Mouse (Mus musculus): ENCODE data around the gene Spock1. TPM values are rescaled to one million over a fixed set of nuclear protein-coding genes. Genes with fewer than 3 reads are reported as not detected.

Spock1 gene
- polyA plus RNA-seq, 1 experiment from 2014 or later: 2.0 TPM

DNA sequence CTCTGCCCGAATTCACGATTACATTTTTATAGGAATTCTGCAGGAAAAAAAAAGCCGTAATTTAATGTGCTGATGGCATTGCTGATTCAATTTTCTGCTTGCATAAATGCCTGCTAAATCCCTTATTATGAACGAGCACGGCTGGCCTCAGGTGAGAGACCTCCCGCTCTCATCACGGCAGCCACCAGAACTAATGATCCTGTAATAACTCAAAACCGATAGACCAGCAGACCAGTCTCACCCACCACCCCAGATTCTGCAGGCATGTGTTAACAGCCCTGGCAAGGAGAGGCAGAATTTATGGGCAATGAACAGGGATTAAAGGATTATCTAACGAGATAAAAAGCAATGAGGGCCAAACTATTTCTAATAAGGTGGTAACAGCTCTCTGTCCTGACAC is 236.2 kb downstream of the Spock1 start:
- no peaks in the 10 kb centered on the region for H3K27me3 ChIP-seq
- H3K36me3 ChIP-seq: no peaks in the 10 kb centered on the region
- H3K9me3 ChIP-seq (replicated peaks): no peaks in the 10 kb centered on the region
- WGBS: 53% methylated on average over 9 of the region's 9 CpGs
- 0 out of 2 replicates have a peak, but pooled peaks cover 3% of the 10 kb centered on the region for H3K4me1 ChIP-seq
- H3K9ac ChIP-seq: no peak overlapping the region
- no peak overlapping the region for H3K27ac ChIP-seq
- no peak overlapping the region for H3K4me3 ChIP-seq (replicated peaks)
- no peak for ATAC-seq (replicated peaks; ENCODE audit: low FRiP score)
- H3K4me2 ChIP-seq: no peak overlapping the region

DNA sequence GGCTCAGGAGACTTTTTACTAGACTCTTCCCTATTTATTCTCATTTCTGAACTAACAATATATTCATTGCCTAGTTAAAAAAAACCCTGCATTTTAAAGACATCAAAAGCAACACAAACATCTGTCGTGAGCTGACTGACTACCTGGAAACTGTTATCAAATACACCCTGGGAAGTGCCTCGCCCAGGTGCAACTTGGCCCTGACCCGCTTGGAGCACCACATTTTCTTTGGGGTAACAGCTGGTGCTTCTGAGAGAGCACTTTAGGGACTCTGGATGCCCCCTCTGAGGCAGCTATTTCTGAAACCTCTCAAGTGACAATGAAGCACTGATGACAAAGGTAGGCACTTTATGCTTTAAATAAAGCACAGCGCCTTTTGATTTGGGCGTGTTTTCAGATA is 236.8 kb downstream of the Spock1 start:
- Histone ChIP-seq H3K4me2 (no peak overlapping the region), H3K27me3 (no peaks in the 10 kb centered on the region), H3K27ac (no peak overlapping the region), H3K9ac (no peak overlapping the region), H3K36me3 (no peaks in the 10 kb centered on the region), H3K4me1 (peaks cover 9% of the 10 kb centered on the region; the same call in 1 of the 2 replicates), H3K4me3 (replicated peaks) (no peak overlapping the region), H3K9me3 (replicated peaks) (no peaks in the 10 kb centered on the region)
- 79% methylated on average over 5 of the region's 5 CpGs for whole genome bisulfite sequencing
- no peak for ATAC-seq (replicated peaks; ENCODE audit: low FRiP score)

DNA sequence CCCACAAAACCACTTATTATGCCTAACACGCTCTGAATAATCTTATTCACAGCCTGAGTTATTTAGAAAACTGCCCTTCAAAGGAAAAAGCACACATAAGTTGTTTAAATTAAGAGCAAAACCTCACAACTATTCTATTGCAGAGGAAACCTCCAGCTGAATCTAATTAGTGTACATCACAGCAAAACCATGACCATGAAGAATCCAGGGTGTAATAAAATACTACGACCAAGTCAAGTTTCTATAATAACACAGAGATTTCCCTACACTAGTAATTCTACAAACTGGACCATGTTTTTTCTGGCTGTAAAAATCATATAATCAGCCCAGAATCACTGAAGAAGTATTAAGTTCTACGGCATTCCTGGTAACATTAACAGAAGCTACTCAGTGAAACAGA is 240.5 kb downstream of the Spock1 start:
- H3K9me3 ChIP-seq (replicated peaks): no peaks in the 10 kb centered on the region
- peaks cover 9% of the 10 kb centered on the region; the same call in 1 of the 2 replicates for H3K4me1 ChIP-seq
- H3K27ac ChIP-seq: no peak overlapping the region
- H3K27me3 ChIP-seq: no peaks in the 10 kb centered on the region
- H3K36me3 ChIP-seq: no peaks in the 10 kb centered on the region
- no peak overlapping the region for H3K4me2 ChIP-seq
- H3K4me3 ChIP-seq (replicated peaks): no peak overlapping the region
- no peak for ATAC-seq (replicated peaks; ENCODE audit: low FRiP score)
- no peak overlapping the region for H3K9ac ChIP-seq
- WGBS: 50% methylated on average over 3 of the region's 3 CpGs

DNA sequence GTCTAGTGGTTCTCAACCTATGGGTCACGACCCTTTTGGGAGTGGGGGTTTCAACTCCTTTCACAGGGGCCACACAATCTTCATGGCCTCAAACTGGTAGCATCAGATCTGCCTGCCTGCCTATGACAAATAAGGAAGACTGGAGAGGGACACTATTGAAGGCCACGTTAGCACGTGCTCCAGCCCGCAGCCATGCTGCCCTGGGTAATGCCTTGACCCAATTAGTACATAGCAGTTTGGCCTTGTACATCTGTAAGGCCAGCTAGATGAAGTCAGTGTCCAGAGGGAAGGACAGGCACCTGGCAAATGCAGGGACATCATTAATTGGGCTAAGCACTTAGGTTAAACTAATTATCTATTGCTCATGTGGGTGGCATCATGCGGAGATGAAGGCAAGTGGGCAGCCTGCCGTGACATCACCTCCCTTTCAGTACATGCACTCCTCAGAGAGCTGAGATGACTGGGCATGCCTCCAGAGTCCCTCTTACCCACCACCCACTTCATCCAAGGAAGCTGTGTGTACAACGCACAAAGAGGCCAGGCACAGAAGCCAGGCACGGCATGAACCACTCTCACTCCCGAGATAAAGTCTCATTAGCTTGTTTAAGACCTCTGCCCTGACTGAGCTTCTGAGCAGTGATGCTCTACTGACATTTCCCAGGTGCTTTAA is 241.8 kb downstream of the Spock1 start:
- ATAC-seq (replicated peaks; ENCODE audit: low FRiP score): 0 out of 2 replicates have a peak, but pooled peaks have one; percentile 25
- Histone ChIP-seq H3K9ac (no peak overlapping the region), H3K4me1 (peaks cover 9% of the 10 kb centered on the region; the same call in 1 of the 2 replicates), H3K4me2 (no peak overlapping the region), H3K27ac (no peak overlapping the region), H3K4me3 (replicated peaks) (no peak overlapping the region), H3K9me3 (replicated peaks) (no peaks in the 10 kb centered on the region), H3K36me3 (no peaks in the 10 kb centered on the region), H3K27me3 (no peaks in the 10 kb centered on the region)
- 49% methylated on average over 9 of the region's 9 CpGs for WGBS

DNA sequence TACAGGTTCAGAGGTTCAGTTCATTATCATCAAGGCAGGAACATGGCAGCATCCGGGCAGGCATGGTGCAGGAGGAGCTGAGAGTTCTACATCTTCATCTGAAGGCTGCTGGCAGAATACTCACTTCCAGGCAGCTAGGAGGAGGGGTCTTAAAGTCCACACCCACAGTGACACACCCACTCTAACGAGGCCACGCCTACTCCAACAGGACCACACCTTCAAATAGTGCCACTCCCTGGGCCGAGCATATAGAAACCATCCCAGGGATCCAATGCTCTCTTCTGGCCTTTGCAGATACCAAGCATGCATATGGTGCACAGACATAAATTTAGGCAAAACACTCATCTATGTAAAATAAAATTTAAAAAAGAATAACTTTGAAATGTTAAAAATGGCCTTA is 245.6 kb downstream of the Spock1 start:
- Histone ChIP-seq H3K27me3 (no peaks in the 10 kb centered on the region), H3K4me1 (peaks cover 9% of the 10 kb centered on the region; the same call in 1 of the 2 replicates), H3K36me3 (no peaks in the 10 kb centered on the region), H3K4me2 (no peak overlapping the region), H3K9ac (no peak overlapping the region), H3K4me3 (replicated peaks) (no peak overlapping the region), H3K9me3 (replicated peaks) (no peaks in the 10 kb centered on the region), H3K27ac (no peak overlapping the region)
- ATAC-seq (replicated peaks; ENCODE audit: low FRiP score): no peak
- WGBS: 80% methylated on average over 4 of the region's 4 CpGs

DNA sequence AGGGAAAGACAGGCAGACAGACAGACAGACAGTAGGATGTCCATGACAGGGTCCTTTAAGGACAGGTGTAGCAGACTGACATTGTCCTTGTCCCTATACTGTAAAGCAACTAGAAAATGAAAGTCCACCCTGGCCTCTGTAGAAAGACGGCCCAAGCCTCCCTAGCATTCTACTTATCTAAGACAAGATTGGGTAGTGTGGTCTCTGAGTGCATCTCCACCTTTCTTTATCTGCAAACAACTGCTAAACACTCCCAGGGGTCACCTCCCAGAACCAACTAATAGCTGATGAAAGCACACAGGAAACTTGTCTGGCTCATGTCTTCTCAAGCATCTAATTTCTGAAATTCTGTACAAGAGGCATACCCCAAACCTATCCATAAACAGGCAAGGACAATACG is 247.6 kb downstream of the Spock1 start:
- ATAC-seq (replicated peaks; ENCODE audit: low FRiP score): no peak
- no peak overlapping the region for H3K27ac ChIP-seq
- no peak overlapping the region for H3K4me2 ChIP-seq
- no peaks in the 10 kb centered on the region for H3K4me1 ChIP-seq
- H3K4me3 ChIP-seq (replicated peaks): no peak overlapping the region
- no peaks in the 10 kb centered on the region for H3K36me3 ChIP-seq
- WGBS: 82% methylated on average over 2 of the region's 2 CpGs
- no peaks in the 10 kb centered on the region for H3K27me3 ChIP-seq
- no peak overlapping the region for H3K9ac ChIP-seq
- H3K9me3 ChIP-seq (replicated peaks): no peaks in the 10 kb centered on the region

DNA sequence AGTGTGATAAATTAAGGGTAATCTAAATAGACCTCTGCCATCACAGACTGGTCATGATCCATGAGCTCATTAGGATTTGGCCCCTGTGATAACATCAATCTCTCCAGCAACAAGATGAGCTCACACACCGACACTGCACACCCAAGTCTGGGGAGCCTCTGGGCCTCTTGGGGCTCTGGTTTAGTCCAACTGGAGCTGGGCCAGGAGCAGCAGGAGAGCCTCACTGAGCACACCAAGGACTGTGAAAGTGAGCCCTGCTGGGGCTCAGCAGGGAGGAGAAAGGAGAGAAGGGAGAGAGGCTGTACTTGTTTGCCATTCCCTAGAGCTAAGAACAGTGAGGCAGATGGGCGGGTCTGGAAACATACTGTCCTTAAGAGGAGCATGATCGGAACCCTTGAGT is 248.3 kb downstream of the Spock1 start:
- no peak overlapping the region for H3K4me2 ChIP-seq
- no peak for ATAC-seq (replicated peaks; ENCODE audit: low FRiP score)
- no peaks in the 10 kb centered on the region for H3K4me1 ChIP-seq
- H3K4me3 ChIP-seq (replicated peaks): no peak overlapping the region
- H3K27ac ChIP-seq: no peak overlapping the region
- H3K9me3 ChIP-seq (replicated peaks): no peaks in the 10 kb centered on the region
- H3K9ac ChIP-seq: no peak overlapping the region
- no peaks in the 10 kb centered on the region for H3K36me3 ChIP-seq
- WGBS: 74% methylated on average over 3 of the region's 3 CpGs
- no peaks in the 10 kb centered on the region for H3K27me3 ChIP-seq

DNA sequence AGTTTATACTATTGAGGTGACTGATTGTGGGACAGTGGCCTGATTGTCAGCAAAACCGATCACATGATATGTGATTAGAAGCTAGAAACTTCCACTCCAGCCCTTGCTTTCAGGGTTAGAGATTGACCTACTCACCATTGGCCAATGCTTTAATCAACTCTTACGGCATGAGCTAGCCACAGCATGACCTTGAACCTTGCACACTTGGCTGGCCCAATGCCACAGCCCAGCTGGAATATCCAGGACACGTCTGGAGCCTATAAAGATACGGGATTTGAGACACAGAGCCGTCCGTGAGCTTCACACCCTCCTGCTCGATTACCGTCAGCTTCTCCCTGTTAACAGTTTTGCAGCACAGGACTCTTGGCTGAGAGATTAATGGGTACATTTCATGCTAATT is 251.5 kb downstream of the Spock1 start:
- no peak for ATAC-seq (replicated peaks; ENCODE audit: low FRiP score)
- no peak overlapping the region for H3K9ac ChIP-seq
- H3K27ac ChIP-seq: no peak overlapping the region
- no peaks in the 10 kb centered on the region for H3K27me3 ChIP-seq
- no peak overlapping the region for H3K4me3 ChIP-seq (replicated peaks)
- no peak overlapping the region for H3K4me2 ChIP-seq
- no peaks in the 10 kb centered on the region for H3K4me1 ChIP-seq
- H3K9me3 ChIP-seq (replicated peaks): no peaks in the 10 kb centered on the region
- WGBS: 63% methylated on average over 8 of the region's 8 CpGs
- H3K36me3 ChIP-seq: no peaks in the 10 kb centered on the region

DNA sequence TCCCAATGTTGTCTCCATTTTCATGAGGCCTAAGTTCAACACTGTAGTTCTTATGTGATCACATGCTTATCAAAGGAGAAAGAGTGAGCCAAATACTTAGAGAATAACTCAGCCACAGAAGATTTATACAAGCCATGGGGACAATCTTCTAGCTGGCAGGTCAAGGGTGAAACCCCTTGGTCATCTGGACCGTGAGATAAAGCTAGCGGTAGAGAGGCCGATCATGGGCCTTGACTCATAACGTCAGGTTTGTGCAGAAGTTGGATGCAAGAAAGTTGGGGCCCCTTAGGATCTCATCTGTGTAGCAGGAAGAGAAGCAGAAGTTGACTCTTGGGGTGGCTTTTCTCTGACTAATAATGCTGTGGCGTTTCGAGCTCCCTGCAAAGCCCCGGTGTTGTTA is 253.8 kb downstream of the Spock1 start:
- 80% methylated on average over 7 of the region's 7 CpGs for WGBS

DNA sequence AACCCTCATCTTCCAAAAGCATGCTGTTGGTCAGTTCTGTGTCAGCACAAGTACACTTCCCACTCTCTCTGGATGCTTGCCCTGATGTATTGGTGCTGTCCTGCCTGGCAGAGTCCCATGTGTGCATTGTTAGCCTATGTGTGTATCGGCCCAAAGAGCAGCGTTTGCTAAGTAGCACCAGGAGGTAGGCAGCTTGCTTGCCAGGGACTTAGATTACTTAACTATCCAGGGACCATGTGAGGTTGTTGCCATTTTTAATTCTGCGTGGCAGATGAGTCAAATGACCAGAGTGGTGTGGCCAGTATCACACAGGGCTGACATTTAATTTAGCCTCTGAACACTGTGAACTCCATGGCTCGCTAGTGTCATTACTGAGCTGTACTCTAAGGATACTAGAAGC is 256.9 kb downstream of the Spock1 start:
- Histone ChIP-seq H3K9ac (no peak overlapping the region), H3K27ac (no peak overlapping the region), H3K4me3 (replicated peaks) (no peak overlapping the region), H3K4me1 (no peaks in the 10 kb centered on the region), H3K4me2 (no peak overlapping the region), H3K36me3 (no peaks in the 10 kb centered on the region), H3K27me3 (no peaks in the 10 kb centered on the region), H3K9me3 (replicated peaks) (no peaks in the 10 kb centered on the region)
- ATAC-seq (replicated peaks; ENCODE audit: low FRiP score): no peak
- WGBS: 84% methylated on average over 4 of the region's 4 CpGs

More for the DNA sequence above, 253.8 kb downstream of the Spock1 start:
- H3K9ac ChIP-seq: no peak overlapping the region
- H3K4me2 ChIP-seq: no peak overlapping the region
- no peak overlapping the region for H3K27ac ChIP-seq
- H3K36me3 ChIP-seq: no peaks in the 10 kb centered on the region
- H3K27me3 ChIP-seq: no peaks in the 10 kb centered on the region
- H3K4me1 ChIP-seq: no peaks in the 10 kb centered on the region
- no peaks in the 10 kb centered on the region for H3K9me3 ChIP-seq (replicated peaks)
- no peak for ATAC-seq (replicated peaks; ENCODE audit: low FRiP score)
- no peak overlapping the region for H3K4me3 ChIP-seq (replicated peaks)

DNA sequence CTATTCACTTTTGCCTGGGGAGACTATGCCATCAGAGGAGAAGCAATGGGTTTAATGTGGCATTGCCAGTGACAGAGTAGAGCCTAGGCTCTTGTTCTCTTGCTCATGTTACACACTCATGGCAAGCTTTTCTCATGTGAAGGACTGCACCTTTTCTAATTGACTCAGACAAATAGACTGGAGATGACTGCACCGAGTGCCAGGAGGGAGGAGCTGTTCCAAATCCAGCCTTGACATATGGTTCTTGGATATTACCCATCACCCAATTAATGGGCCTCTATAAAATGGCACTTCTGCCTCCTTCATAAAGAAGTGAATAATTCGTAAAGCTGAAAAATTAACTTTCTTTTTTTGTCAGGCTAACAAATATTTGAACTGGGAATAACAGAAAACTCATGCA is 259.3 kb downstream of the Spock1 start:
- ATAC-seq (replicated peaks; ENCODE audit: low FRiP score): no peak
- 78% methylated on average over 2 of the region's 2 CpGs for WGBS
- H3K4me3 ChIP-seq (replicated peaks): no peak overlapping the region
- no peaks in the 10 kb centered on the region for H3K36me3 ChIP-seq
- no peak overlapping the region for H3K4me2 ChIP-seq
- H3K27me3 ChIP-seq: no peaks in the 10 kb centered on the region
- no peaks in the 10 kb centered on the region for H3K9me3 ChIP-seq (replicated peaks)
- H3K27ac ChIP-seq: no peak overlapping the region
- H3K9ac ChIP-seq: no peak overlapping the region
- no peaks in the 10 kb centered on the region for H3K4me1 ChIP-seq

DNA sequence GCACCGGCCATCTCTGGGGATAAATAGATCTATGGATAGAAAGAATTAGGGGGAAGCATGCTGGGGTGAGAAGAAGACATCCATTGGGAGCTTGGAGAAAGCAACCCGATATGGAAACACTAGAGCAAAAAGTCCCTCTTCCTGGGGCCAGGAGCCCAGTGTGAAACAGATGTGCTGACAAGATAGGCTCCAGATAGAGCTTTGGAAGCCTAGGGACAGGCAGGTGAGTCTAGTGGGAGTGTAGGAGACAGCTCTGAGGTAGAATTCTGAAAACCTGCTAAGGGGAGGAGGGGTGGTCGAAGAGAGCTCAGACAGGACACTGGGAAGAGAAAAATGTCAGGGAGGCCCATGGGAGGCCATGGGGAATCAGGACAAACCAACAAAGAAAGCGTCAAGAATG is 260.7 kb downstream of the Spock1 start:
- Histone ChIP-seq H3K4me3 (replicated peaks) (no peak overlapping the region), H3K27me3 (no peaks in the 10 kb centered on the region), H3K27ac (no peak overlapping the region), H3K36me3 (no peaks in the 10 kb centered on the region), H3K9me3 (replicated peaks) (no peaks in the 10 kb centered on the region), H3K9ac (no peak overlapping the region), H3K4me2 (no peak overlapping the region), H3K4me1 (no peaks in the 10 kb centered on the region)
- 74% methylated on average over 4 of the region's 4 CpGs for WGBS
- ATAC-seq (replicated peaks; ENCODE audit: low FRiP score): no peak

DNA sequence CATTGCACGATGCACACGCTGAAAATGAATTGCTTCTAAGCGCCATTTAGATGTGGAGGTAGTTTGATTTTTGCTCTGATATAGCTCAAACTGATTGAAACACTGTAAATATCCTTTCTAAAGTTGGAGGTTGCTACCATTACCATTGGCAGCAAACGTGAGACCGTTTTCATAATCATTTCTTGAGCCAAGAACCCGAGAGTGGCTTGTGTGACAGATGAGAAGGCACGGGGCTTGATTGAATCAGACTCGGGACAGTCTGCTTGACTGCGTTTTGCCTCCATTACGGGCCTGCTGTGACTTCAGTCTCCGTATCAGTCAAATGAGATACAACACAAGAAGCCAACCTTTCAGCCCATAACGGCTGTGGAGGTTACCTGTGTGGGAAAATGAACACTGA is 265.1 kb downstream of the Spock1 start:
- WGBS: 82% methylated on average over 12 of the region's 12 CpGs
- no peaks in the 10 kb centered on the region for H3K36me3 ChIP-seq

More for the DNA sequence above, 265.1 kb downstream of the Spock1 start:
- H3K27ac ChIP-seq: no peak overlapping the region
- H3K27me3 ChIP-seq: no peaks in the 10 kb centered on the region
- H3K4me3 ChIP-seq (replicated peaks): no peak overlapping the region
- ATAC-seq (replicated peaks; ENCODE audit: low FRiP score): no peak
- no peaks in the 10 kb centered on the region for H3K9me3 ChIP-seq (replicated peaks)
- no peak overlapping the region for H3K4me2 ChIP-seq
- no peak overlapping the region for H3K9ac ChIP-seq
- no peaks in the 10 kb centered on the region for H3K4me1 ChIP-seq

Data from kidney, embryonic 15.5 days (tissue).